Mouse (Mus musculus) heart, embryonic 11.5 days (tissue): ENCODE measurements at regions not wholly inside any gene's neighbourhood (a gene's known extent, or its start where the extent isn't known, plus 50 kb on each side); places are given as distances from the start of the nearest gene placed in this dataset.

Experiments
- ATAC-seq: fragments of 200-750 bp; cut with Nextera tagmentation; replicated peaks from 2 replicates; pipeline ENCODE4 v1.8.0; 2017; ENCODE audit warnings: moderate library complexity; ENCODE audit not compliant: insufficient number of reproducible peaks, low FRiP score, low TSS enrichment
- H3K27ac ChIP-seq: fragments of 300-500 bp; sonication (generic); 2 replicates; pipeline ENCODE4 v1.5.1; 2014; ENCODE audit warnings: mild to moderate bottlenecking, low read depth, low read length
- H3K27me3 ChIP-seq: fragments of 300-500 bp; sonication (generic); 2 replicates; pipeline ENCODE4 v1.6.1; 2014; ENCODE audit warnings: mild to moderate bottlenecking, low read length, mixed read lengths; ENCODE audit not compliant: control insufficient read depth, insufficient read depth
- H3K36me3 ChIP-seq: fragments of 300-500 bp; sonication (generic); 2 replicates; pipeline ENCODE4 v1.6.1; 2014; ENCODE audit warnings: mild to moderate bottlenecking, low read length, moderate library complexity, mixed read lengths; ENCODE audit not compliant: control insufficient read depth, insufficient read depth
- H3K4me1 ChIP-seq: fragments of 300-500 bp; sonication (generic); 2 replicates; pipeline ENCODE4 v1.6.1; 2014; ENCODE audit warnings: low read length; ENCODE audit not compliant: control insufficient read depth, insufficient read depth
- H3K4me2 ChIP-seq: fragments of 300-500 bp; sonication (generic); 2 replicates; pipeline ENCODE4 v1.6.1; 2014; ENCODE audit warnings: mild to moderate bottlenecking, moderate library complexity
- H3K4me3 ChIP-seq: fragments of 300-500 bp; sonication (generic); 2 replicates; pipeline ENCODE4 v1.5.1; 2014; ENCODE audit warnings: low read depth, low read length
- H3K9ac ChIP-seq: fragments of 300-500 bp; sonication (generic); 2 replicates; pipeline ENCODE4 v1.6.1; 2014; ENCODE audit warnings: mild to moderate bottlenecking, low read depth, low read length, moderate library complexity
- H3K9me3 ChIP-seq: fragments of 300-500 bp; sonication (generic); replicated peaks from 2 replicates; pipeline ENCODE4 v1.6.1; 2016; ENCODE audit warnings: low read length; ENCODE audit not compliant: control insufficient read depth
- WGBS: fragments of 180-500 bp; shearing (Covaris S2); extraction: QIAGEN DNeasy Blood & Tissue Kit; methylation state at CpG from one replicate; pipeline ENCODE4 v1.1.7; 2014; ENCODE audit not compliant: insufficient replicate concordance; 5-methylcytosine and 5-hydroxymethylcytosine counted together

DNA sequence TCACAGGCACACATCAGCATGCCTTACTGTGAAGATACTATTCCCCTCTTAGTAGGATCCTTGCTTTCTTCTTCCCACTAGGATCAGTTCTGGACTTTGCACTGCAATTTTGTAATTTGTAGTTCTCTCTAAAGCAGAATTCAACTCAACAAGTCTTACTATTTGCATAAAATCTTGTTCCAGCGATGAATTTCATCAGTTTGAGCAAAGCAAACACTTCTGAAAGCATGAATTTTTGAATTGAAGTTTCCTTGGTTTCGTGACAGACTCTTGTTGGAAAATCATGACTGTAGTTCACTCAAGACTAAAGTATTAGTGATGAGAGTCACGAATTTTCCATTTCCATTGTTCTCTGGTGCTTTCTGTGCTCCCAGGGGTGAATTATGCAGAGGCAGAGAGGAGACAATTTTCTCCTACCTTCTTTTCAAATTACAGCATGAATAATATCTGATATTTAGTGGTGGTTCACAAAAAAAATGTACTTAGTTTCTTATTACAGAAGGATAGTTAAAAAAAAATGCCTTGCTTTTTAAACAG, 190.6 kb upstream of the Mbnl1 start:
- H3K4me3 ChIP-seq = no peak overlapping the region
- no peak overlapping the region for H3K9ac ChIP-seq
- H3K4me1 ChIP-seq = no peaks in the 10 kb centered on the region
- no peaks in the 10 kb centered on the region for H3K27me3 ChIP-seq
- no peak overlapping the region for H3K27ac ChIP-seq
- ATAC-seq = no peak
- 50% methylated on average over 3 of the region's 3 CpGs for WGBS
- no peak overlapping the region for H3K4me2 ChIP-seq
- H3K9me3 ChIP-seq = no peaks in the 10 kb centered on the region
- H3K36me3 ChIP-seq = no peaks in the 10 kb centered on the region

DNA sequence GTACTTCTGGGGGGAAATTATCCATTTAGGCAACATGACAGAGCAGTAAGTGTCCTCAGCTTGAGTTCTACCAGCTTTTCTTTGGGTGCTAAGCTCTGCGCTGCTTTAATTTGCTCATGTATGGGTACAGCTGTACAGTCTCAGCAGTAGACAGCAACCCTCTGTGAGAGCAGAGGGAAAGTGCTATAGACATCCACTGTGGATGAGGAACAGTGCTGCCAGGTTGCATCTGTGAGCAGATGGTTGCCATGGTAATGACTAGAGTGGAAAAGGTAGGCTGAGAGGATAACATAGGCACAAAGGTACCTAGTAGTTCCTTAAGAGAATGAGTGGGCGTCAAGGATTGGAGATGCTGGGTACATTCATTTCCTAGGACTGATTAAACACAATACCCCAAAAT, 180.5 kb upstream of the Mbnl1 start:
- no peaks in the 10 kb centered on the region for H3K27me3 ChIP-seq
- H3K9ac ChIP-seq = no peak overlapping the region
- H3K9me3 ChIP-seq = no peaks in the 10 kb centered on the region
- ATAC-seq = no peak
- no peak overlapping the region for H3K4me2 ChIP-seq
- H3K4me1 ChIP-seq = no peaks in the 10 kb centered on the region
- H3K4me3 ChIP-seq = no peak overlapping the region
- H3K27ac ChIP-seq = no peak overlapping the region
- no peaks in the 10 kb centered on the region for H3K36me3 ChIP-seq
- 79% methylated on average over 2 of the region's 2 CpGs for WGBS

DNA sequence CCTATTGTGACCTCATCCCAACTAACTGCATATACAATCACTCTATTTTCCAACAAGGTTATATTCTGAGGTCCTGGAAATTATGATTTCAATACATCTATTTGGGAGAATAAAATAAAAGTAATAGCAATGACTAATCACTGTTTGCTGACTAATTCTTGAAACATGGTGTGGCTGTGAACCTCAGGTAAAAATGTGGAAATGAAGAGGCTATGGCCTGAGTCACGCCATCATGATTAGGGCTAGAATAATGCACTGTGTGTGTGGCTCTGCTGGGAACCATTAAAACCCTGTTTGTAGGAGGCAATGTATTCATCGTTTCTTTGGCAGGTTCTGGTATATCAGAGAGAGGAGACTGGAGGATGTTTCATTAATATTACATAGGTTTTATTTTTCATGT, 179.7 kb upstream of the Mbnl1 start:
- H3K4me1 ChIP-seq = no peaks in the 10 kb centered on the region
- ATAC-seq = no peak
- H3K27ac ChIP-seq = no peak overlapping the region
- H3K4me3 ChIP-seq = no peak overlapping the region
- H3K9me3 ChIP-seq = no peaks in the 10 kb centered on the region
- no peak overlapping the region for H3K9ac ChIP-seq
- H3K27me3 ChIP-seq = no peaks in the 10 kb centered on the region
- H3K36me3 ChIP-seq = no peaks in the 10 kb centered on the region
- 78% methylated on average over 2 of the region's 2 CpGs for WGBS
- no peak overlapping the region for H3K4me2 ChIP-seq

DNA sequence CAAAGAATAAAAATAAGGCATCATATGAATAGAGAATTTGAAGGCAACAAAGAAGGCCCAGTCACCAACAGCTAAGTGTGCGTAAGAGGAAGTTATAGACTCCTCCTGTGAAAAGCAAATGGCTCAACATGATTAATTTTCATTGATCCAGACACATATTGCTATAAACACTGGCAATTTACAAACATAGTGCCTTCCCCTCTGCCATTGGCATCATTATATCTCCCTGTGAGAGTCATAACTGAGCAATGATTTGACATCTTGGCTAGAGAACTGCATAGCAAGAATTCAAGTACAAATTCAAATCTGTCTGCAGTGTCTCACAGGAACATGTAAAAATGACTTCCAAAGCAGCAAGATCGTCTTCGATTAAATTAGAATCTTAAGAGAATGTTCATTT, 167.2 kb upstream of the Mbnl1 start:
- no peak for ATAC-seq
- H3K4me1 ChIP-seq = no peaks in the 10 kb centered on the region; the same call in 1 of the 2 replicates
- no peak overlapping the region for H3K4me3 ChIP-seq
- no peak overlapping the region for H3K4me2 ChIP-seq
- H3K36me3 ChIP-seq = no peaks in the 10 kb centered on the region
- no peak overlapping the region for H3K27ac ChIP-seq
- WGBS = 86% methylated on average over 3 of the region's 3 CpGs
- H3K9ac ChIP-seq = no peak overlapping the region
- no peaks in the 10 kb centered on the region for H3K9me3 ChIP-seq
- H3K27me3 ChIP-seq = no peaks in the 10 kb centered on the region

DNA sequence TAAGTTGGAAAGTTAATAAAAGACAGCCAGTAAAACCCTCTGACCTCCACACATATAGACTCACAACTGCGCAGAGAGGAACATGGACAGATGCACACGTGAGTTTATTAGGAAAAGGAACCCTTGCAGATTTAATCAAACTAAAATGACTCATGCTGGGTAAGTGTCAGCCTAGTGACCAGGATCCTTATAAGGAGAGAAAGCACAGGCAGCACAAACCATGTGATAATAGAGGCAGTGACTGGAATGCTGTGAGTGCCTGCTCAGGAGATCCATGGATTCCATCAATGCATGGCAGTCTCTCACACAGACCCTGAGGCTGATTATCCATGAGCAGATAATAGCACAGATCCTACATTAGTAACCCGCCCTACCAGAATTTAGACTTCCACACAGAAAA, 162.2 kb upstream of the Mbnl1 start:
- no peak overlapping the region for H3K4me3 ChIP-seq
- H3K4me1 ChIP-seq = no peaks in the 10 kb centered on the region; the same call in 1 of the 2 replicates
- H3K4me2 ChIP-seq = no peak overlapping the region
- no peak overlapping the region for H3K9ac ChIP-seq
- no peaks in the 10 kb centered on the region for H3K27me3 ChIP-seq
- no peak overlapping the region for H3K27ac ChIP-seq
- no peak for ATAC-seq
- H3K9me3 ChIP-seq = no peaks in the 10 kb centered on the region
- no peaks in the 10 kb centered on the region for H3K36me3 ChIP-seq
- WGBS = 58% methylated on average over 3 of the region's 3 CpGs

DNA sequence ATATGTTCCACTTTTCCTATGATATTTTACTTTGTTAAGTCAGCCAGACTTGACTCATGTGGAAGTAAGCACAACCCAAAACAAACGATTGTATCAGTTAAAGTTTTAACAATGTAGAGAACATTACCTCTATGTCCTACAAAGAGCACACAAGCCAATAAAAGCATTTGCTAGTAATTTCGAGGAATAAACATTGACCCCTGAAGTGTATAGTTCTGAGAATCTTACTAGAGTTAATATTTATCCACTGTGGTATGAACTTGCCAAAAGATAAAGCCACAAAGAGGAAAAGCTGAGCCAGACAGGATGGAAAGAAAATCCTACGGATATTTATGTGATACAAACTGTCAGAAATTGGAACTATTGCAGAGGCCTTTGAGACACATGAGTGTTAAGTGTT, 161.5 kb upstream of the Mbnl1 start:
- no peaks in the 10 kb centered on the region for H3K36me3 ChIP-seq
- 68% methylated on average over 3 of the region's 3 CpGs for WGBS
- no peak overlapping the region for H3K4me2 ChIP-seq
- no peaks in the 10 kb centered on the region for H3K27me3 ChIP-seq
- no peaks in the 10 kb centered on the region for H3K9me3 ChIP-seq
- H3K9ac ChIP-seq = no peak overlapping the region
- no peak overlapping the region for H3K4me3 ChIP-seq
- no peak for ATAC-seq
- no peak overlapping the region for H3K27ac ChIP-seq
- no peaks in the 10 kb centered on the region; the same call in 1 of the 2 replicates for H3K4me1 ChIP-seq

DNA sequence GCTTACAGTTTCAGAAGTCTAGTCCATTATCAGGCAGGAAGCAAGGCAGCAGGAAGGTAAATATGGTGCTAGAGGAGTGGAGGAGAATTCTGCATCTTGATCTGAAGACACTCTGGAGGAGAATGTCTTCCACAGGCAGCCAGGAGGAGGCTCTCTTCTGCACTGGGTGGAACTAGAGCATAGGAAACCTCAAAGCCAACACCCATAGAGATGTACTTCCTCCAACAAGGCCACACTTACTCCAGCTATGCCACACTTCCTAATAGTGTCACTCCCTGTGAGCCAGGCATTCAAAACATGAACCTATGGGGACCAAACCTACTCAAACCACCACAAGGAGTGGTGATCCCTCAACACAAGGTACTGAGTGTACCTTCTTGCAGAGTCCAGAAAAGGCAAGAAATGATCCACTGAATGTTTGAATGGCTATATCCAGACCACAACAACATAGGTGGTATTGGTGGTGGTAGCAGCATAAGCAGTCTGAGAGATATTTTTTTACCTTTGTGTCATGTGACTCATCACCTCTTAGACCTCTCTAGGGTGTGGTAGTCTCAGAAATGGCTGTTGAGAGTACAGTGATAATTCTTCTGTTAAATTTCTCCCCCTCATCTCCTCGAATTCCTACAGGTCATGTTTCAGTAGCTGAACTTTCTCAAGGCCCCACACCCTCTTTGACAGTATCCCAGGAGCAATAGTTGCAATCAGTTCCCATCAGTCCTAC, 152.3 kb upstream of the Mbnl1 start:
- no peak for ATAC-seq
- WGBS = 64% methylated on average over 1 of the region's 1 CpGs
- no peaks in the 10 kb centered on the region for H3K36me3 ChIP-seq

DNA sequence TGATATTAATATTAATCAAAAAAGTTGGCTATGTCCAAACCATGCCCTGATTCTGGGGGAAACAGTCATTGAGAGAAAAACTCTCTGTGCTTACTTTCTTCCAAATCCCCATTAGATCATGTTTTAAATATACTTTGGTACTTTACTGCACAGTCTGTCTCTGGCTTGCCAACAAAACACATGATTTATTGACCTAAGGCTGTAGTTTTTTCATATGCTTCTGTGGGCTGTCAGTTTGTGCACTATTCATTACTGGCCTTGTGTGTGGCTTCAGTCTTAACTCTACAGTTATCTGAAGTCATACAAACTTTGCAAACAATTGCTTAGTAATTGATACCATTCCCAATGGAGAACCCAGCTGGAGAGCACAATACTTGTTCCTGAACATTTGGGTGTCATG, 149.1 kb upstream of the Mbnl1 start:
- ATAC-seq = no peak
- Histone ChIP-seq H3K9me3 (no peaks in the 10 kb centered on the region), H3K27ac (no peak overlapping the region), H3K27me3 (no peaks in the 10 kb centered on the region), H3K4me3 (no peak overlapping the region), H3K9ac (no peak overlapping the region), H3K36me3 (no peaks in the 10 kb centered on the region), H3K4me2 (no peak overlapping the region), H3K4me1 (no peaks in the 10 kb centered on the region)

More for the DNA sequence above, 152.3 kb upstream of the Mbnl1 start:
- Histone ChIP-seq H3K4me2 (no peak overlapping the region), H3K9me3 (no peaks in the 10 kb centered on the region), H3K27ac (no peak overlapping the region), H3K4me1 (no peaks in the 10 kb centered on the region), H3K9ac (no peak overlapping the region), H3K27me3 (no peaks in the 10 kb centered on the region), H3K4me3 (no peak overlapping the region)

DNA sequence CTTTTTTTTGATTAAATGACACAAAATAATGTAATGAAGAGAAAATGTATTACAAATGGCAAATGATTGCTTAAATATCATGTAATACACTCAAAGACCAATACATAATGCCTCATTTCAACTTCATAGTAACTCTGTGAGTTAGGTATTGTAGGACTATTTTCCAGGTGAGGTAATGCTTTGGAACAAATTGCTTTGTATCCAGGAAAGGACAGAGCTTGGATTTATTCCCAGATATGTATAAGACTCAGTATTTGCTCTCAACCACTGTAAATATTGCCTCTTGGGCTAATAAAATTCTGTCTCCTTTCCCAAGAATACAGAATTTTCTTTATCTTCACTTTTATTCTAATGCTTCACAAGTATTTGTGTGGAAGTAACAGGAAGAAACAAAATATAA, 148.2 kb upstream of the Mbnl1 start:
- no peak overlapping the region for H3K4me2 ChIP-seq
- H3K9me3 ChIP-seq = no peaks in the 10 kb centered on the region
- H3K36me3 ChIP-seq = no peaks in the 10 kb centered on the region
- no peak for ATAC-seq
- no peaks in the 10 kb centered on the region for H3K27me3 ChIP-seq
- no peak overlapping the region for H3K9ac ChIP-seq
- no peak overlapping the region for H3K4me3 ChIP-seq
- H3K4me1 ChIP-seq = no peaks in the 10 kb centered on the region
- H3K27ac ChIP-seq = no peak overlapping the region
